Mouse (Mus musculus) gastrocnemius, adult 2 months (tissue): ENCODE measurements around the gene Phldb2. TPM values are rescaled to one million over a fixed set of nuclear protein-coding genes. Genes with fewer than 3 reads are reported as not detected.
A peak's percentile ranks its signal among the peaks of the same experiment; 100 is the strongest.

Experiments
- DNase-seq: peaks from one replicate; pipeline ENCODE4 v3.0.0; 2022
- H3K27ac ChIP-seq: fragments of 200-600 bp; 2 replicates; pipeline ENCODE4 v1.8.1; 2022; ENCODE audit warnings: mild to moderate bottlenecking
- H3K4me3 ChIP-seq: fragments of 200-600 bp; 2 replicates; pipeline ENCODE4 v1.8.1; 2022; ENCODE audit warnings: mild to moderate bottlenecking, moderate library complexity
- CTCF ChIP-seq: fragments of 200-600 bp; IDR thresholded peaks from 2 replicates; pipeline ENCODE4 v1.8.1; 2022; ENCODE audit warnings: antibody characterized with exemption, mild to moderate bottlenecking, moderate library complexity
- intact Hi-C: fragments of 180-260 bp; cut with DNase I; formaldehyde crosslinking; loops from one replicate; pipeline ENCODE4 v1.15.1; 2025
- total RNA-seq, 2 experiments: library from RNA; stranded (reverse); gene quantifications; 2 replicates each; pipeline ENCODE4 v1.2.3; 2021

Gene Phldb2
- total RNA-seq, 2 experiments from 2014 or later, result 5.2 to 6.8 TPM

GRCm38 (mm10) chr16:45880101-45880751 lies 73.2 kb downstream of the Phldb2 start:
- TF ChIP-seq CTCF, result no peak
- DNase-seq, result no peak
- H3K4me3 ChIP-seq, result no peak overlapping the region
- intact Hi-C loops, result no loop called here
- H3K27ac ChIP-seq, result no peak overlapping the region

DNA sequence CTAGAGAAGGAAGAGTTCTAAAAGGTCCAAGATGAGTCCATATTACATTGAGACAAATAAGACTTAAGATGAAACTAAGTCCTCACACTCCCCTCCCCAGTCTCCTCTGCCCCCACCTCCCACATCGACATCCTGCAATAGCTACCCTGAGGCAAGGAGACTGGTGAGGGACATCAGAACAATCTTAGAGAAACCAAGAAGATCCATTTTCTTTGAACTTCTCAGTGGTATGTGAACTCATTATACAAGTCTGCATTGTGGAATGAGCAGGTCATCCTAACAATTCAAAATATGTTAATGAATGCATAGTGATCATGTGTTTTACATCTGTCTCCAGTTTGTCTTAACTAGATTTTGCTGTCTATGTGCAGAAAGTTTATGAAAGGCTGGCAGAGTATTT lies 75.7 kb downstream of the Phldb2 start:
- no peak for DNase-seq
- no peak for TF ChIP-seq CTCF
- H3K4me3 ChIP-seq, result no peak overlapping the region
- intact Hi-C loops, result no loop called here
- no peak overlapping the region for H3K27ac ChIP-seq

DNA sequence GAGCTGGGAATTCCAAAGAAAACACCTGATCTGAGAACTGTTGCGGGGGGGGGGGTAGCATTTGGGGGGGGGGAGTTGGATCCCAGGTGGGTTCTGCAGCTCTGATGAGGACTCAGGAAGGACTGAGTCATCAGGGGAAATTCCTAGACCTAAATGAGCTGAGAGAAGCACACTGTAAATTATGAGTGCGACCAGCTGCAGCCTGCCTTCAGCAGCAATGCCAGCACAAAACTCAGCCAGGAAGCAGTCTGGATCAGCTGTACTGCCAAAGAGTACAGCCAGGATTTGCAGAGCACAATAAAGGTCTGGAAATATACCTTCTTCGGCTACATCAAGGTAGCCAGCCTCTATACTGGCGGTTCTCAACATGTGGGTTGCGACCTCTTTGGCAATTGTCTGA lies 76.2 kb downstream of the Phldb2 start:
- DNase-seq, result peak; percentile 68
- intact Hi-C loops, result no loop called here
- no peak for TF ChIP-seq CTCF
- H3K4me3 ChIP-seq, result no peak overlapping the region
- no peak overlapping the region for H3K27ac ChIP-seq

- Histone ChIP-seq H3K4me3 (no peak overlapping the region), H3K27ac (no peak overlapping the region)
- intact Hi-C loops, result no loop called here
- no peak for TF ChIP-seq CTCF
- DNase-seq, result peak; percentile 70
Observed at GRCm38 (mm10) chr16:45873397-45873796, 80.0 kb downstream of the Phldb2 start.

- TF ChIP-seq CTCF, result no peak
- H3K4me3 ChIP-seq, result no peak overlapping the region
- peak; percentile 27 for DNase-seq
- intact Hi-C loops, result no loop called here
- H3K27ac ChIP-seq, result no peak overlapping the region
Observed at GRCm38 (mm10) chr16:45871286-45871976, 82.0 kb downstream of the Phldb2 start.

GRCm38 (mm10) chr16:45870651-45871050 lies 82.7 kb downstream of the Phldb2 start:
- no peak overlapping the region for H3K4me3 ChIP-seq
- intact Hi-C loops, result no loop called here
- no peak for DNase-seq
- no peak for TF ChIP-seq CTCF
- no peak overlapping the region for H3K27ac ChIP-seq

GRCm38 (mm10) chr16:45869044-45869443 lies 84.4 kb downstream of the Phldb2 start:
- no peak overlapping the region for H3K4me3 ChIP-seq
- no peak for DNase-seq
- intact Hi-C loops, result no loop called here
- TF ChIP-seq CTCF, result no peak
- H3K27ac ChIP-seq, result no peak overlapping the region

- intact Hi-C loops, result no loop called here
- Histone ChIP-seq H3K4me3 (no peak overlapping the region), H3K27ac (no peak overlapping the region)
- no peak for DNase-seq
- TF ChIP-seq CTCF, result no peak
Observed at GRCm38 (mm10) chr16:45857277-45857863, 96.0 kb downstream of the Phldb2 start.

DNA sequence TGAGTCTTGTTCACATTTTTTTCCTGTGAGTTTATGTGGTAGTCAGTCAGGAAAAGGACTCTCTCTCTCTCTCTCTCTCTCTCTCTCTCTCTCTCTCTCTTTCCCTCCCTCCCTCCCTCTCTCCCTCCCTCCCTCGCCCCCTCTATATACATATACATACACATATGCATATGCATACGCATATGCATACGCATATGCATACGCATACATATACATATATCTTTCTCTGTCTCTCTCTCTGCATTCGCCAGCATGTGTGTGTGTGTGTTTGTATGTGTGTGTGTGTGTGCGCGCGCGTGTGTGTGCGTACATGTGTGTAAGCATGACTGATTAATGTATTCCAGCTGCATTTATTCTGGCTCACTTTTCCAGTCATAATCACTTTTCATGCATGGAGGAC lies 98.9 kb downstream of the Phldb2 start:
- TF ChIP-seq CTCF, result no peak
- Histone ChIP-seq H3K27ac (no peak overlapping the region), H3K4me3 (no peak overlapping the region)
- DNase-seq, result no peak
- intact Hi-C loops, result no loop called here

DNA sequence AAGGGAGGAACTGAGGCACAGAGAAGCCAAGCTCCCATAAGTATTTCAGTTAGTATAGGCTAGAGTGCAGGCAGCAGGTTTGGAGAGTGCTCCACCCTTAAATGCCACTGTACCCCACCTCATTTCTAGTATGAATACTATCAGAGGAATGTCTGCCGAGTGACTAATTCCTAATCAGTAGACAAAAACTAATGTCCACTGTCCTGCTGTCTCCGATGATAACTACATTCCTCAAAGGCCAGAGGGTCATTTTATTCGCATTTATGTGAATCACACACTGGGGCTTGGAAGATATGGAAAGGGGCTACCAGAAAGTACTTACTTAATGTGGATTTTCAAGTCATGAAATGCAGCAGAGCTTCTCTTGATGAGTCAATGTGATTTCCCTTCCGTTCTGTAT lies 104.4 kb downstream of the Phldb2 start:
- Histone ChIP-seq H3K27ac (no peak overlapping the region), H3K4me3 (no peak overlapping the region)
- DNase-seq, result no peak
- intact Hi-C loops, result loop anchor here (10.0 kb wide), 1 partner anchor 94 kb away; no protein-coding TSS in a partner anchor
- TF ChIP-seq CTCF, result no peak

DNA sequence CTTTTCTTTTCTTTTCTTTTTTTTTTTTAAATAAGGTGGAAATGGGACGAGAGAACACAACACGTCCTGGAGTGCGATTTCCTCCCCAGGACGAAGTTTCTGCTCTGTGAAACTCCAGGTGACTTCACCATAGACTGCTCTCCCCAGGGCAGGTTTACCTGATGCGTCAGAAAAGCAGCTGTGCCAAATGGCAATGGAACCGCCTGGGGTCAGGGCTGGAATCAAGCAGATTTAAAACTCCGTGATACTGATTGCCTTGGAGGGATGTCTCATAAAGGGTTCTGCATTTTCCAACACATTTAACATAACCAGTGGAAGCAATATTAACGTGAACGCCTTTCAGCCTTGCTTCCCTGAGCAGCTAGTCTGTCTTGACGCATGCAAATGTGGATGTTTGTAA lies 108.5 kb downstream of the Phldb2 start:
- Histone ChIP-seq H3K4me3 (peak overlapping the region; percentile 92), H3K27ac (peak overlapping the region; percentile 92)
- DNase-seq, result no peak
- intact Hi-C loops, result loop anchor here (1.0 to 10.0 kb wide), 2 partner anchors 90 to 122 kb away; no protein-coding TSS in a partner anchor
- TF ChIP-seq CTCF, result no peak

- Histone ChIP-seq H3K4me3 (peak overlapping the region; percentile 92), H3K27ac (peak overlapping the region; percentile 92)
- intact Hi-C loops, result loop anchor here (1.0 to 10.0 kb wide), 2 partner anchors 89 to 123 kb away; no protein-coding TSS in a partner anchor
- TF ChIP-seq CTCF, result peak; percentile 70
- peak; percentile 87 for DNase-seq
Observed at GRCm38 (mm10) chr16:45844049-45844780, 109.2 kb downstream of the Phldb2 start.
